Mouse (Mus musculus): ENCODE data around the gene R3hdm4. TPM values are rescaled to one million over a fixed set of nuclear protein-coding genes. Genes with fewer than 3 reads are reported as not detected.

Gene R3hdm4
- polyA plus RNA-seq, 1 experiment from 2014 or later: 112 TPM

DNA sequence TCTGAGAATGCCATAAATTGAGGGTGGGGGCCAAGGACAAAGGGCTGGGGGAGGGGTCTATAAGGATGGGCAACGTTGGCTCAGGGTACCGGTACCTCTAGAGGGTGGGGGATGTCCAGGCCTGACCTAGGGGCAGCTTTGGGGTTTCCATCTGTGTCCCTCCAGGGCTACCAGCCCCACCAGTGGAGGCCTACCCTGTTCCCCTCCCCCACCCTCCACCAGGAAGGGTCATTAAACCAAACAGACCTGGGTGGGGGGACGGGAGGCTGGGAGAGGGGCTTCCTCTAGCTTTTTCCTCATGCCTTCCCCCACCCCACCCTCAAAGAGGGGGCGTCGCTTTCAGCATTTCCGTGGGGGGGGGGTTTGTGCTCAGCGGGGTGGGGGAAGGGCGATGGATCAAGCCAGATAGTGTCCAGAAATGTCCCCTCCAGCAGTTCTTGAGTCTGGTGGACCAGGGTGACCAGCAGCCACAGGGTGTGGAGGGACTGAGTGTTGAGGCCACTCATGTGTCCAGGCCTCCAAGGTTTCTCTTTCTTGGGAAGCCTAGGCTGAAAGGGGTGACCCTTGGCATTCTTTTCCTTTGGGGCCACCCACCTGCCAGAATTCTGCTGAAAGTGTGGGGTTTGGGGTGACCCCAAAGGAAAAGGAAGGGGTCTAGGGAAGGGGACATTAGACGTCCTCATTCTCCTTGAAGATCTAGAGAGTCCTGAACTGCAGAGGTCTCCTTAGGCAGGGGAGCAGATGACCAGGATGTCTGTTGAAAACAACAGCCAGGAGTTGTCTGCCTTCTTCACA, 8.1 kb upstream of the R3hdm4 start:
- whole genome bisulfite sequencing: 29% methylated on average over 9 of the region's 9 CpGs
- Histone ChIP-seq H3K9ac (ENCODE audit: low read length) (peak overlapping the region; percentile 0; the same call in 1 of the 2 replicates), H3K27ac (ENCODE audit: low read length) (no peak overlapping the region)

DNA sequence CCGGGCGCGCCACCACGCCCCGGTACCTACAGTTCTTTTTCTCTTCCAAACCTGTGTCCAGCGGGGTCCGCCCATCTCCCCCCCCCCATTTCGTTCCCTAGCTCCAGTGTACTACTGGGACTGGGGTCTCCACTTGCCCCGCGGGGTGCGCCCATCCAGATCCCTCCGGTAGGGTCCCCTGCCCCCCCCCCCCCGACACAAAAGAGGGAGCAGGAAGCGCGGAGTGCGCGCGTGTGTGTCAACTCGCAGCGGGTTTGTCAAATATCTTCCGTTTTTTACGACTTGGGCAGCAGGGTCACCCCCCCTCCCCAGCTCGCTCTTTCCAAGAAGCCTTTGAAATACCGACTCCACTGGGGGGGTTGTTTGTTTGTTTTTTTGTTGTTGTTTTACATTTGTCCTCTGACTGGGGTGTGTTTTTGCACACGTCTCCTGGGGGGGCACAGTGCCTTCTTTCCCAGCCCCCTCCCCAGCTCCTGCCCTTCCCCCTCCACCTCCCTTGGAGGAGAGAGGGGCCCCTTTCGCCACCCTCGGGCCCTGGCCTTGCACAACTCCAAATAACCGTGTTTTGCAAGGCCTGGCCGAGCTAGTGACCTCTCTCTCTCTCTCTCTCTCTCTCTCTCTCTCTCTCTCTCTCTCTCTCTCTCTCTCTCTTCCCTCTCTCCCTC, 7.2 kb upstream of the R3hdm4 start:
- Histone ChIP-seq H3K27ac (ENCODE audit: low read length) (peak overlapping the region; percentile 93), H3K27me3 (ENCODE audit: control insufficient read depth, insufficient read depth, low read length) (no peaks in the 10 kb centered on the region; the same call in 1 of the 2 replicates), H3K9me3 (replicated peaks; ENCODE audit: control insufficient read depth, low read length) (no peaks in the 10 kb centered on the region), H3K9ac (ENCODE audit: low read length) (peak overlapping the region; percentile 95), H3K4me3 (ENCODE audit: low read length) (peak overlapping the region; percentile 93), H3K4me2 (ENCODE audit: low read depth, low read length) (peak overlapping the region; percentile 94), H3K4me1 (ENCODE audit: control insufficient read depth, insufficient read depth, low read length) (peaks cover 27% of the 10 kb centered on the region), H3K36me3 (ENCODE audit: control insufficient read depth, insufficient read depth) (no peaks in the 10 kb centered on the region)
- no peak for ATAC-seq (replicated peaks; ENCODE audit: extremely low read depth, insufficient read depth, low FRiP score)
- 1% methylated on average over 24 of the region's 29 CpGs for WGBS

More for the DNA sequence above, 8.1 kb upstream of the R3hdm4 start:
- H3K4me2 ChIP-seq (ENCODE audit: low read depth, low read length): peak overlapping the region; percentile 94
- peaks cover 36% of the 10 kb centered on the region for H3K4me1 ChIP-seq (ENCODE audit: control insufficient read depth, insufficient read depth, low read length)
- no peaks in the 10 kb centered on the region for H3K9me3 ChIP-seq (replicated peaks; ENCODE audit: control insufficient read depth, low read length)
- no peak for ATAC-seq (replicated peaks; ENCODE audit: extremely low read depth, insufficient read depth, low FRiP score)
- no peaks in the 10 kb centered on the region for H3K27me3 ChIP-seq (ENCODE audit: control insufficient read depth, insufficient read depth, low read length)
- H3K4me3 ChIP-seq (ENCODE audit: low read length): peak overlapping the region; percentile 22; the same call in 1 of the 2 replicates
- no peaks in the 10 kb centered on the region for H3K36me3 ChIP-seq (ENCODE audit: control insufficient read depth, insufficient read depth)

- WGBS: under 1% methylated on average over 54 of the region's 54 CpGs
Observed at GRCm38 (mm10) chr10:79927324-79928029, 6.5 kb upstream of the R3hdm4 start.

GRCm38 (mm10) chr10:79926491-79927323, 5.7 kb upstream of the R3hdm4 start, which contains the start of gene Arid3a:
Gene Arid3a (plus strand): TSS chr10:79927043.
- H3K27me3 ChIP-seq (ENCODE audit: control insufficient read depth, insufficient read depth, low read length): peaks cover 14% of the 10 kb centered on the region
- no peaks in the 10 kb centered on the region for H3K9me3 ChIP-seq (replicated peaks; ENCODE audit: control insufficient read depth, low read length)
- peak within 1 kb of the TSS; percentile 93 for H3K27ac ChIP-seq (ENCODE audit: low read length)
- no peaks in the 10 kb centered on the region for H3K36me3 ChIP-seq (ENCODE audit: control insufficient read depth, insufficient read depth)
- ATAC-seq (replicated peaks; ENCODE audit: extremely low read depth, insufficient read depth, low FRiP score): peak; percentile 73
- H3K4me3 ChIP-seq (ENCODE audit: low read length): peak within 1 kb of the TSS; percentile 93
- peak within 1 kb of the TSS; percentile 94 for H3K4me2 ChIP-seq (ENCODE audit: low read depth, low read length)
- peak within 1 kb of the TSS; percentile 95 for H3K9ac ChIP-seq (ENCODE audit: low read length)
- peaks cover 16% of the 10 kb centered on the region for H3K4me1 ChIP-seq (ENCODE audit: control insufficient read depth, insufficient read depth, low read length)
- WGBS: under 1% methylated on average over 63 of the region's 63 CpGs

More at GRCm38 (mm10) chr10:79927324-79928029, 6.5 kb upstream of the R3hdm4 start:
- Histone ChIP-seq H3K4me2 (ENCODE audit: low read depth, low read length) (peak overlapping the region; percentile 94), H3K4me3 (ENCODE audit: low read length) (peak overlapping the region; percentile 93), H3K4me1 (ENCODE audit: control insufficient read depth, insufficient read depth, low read length) (peaks cover 20% of the 10 kb centered on the region), H3K36me3 (ENCODE audit: control insufficient read depth, insufficient read depth) (no peaks in the 10 kb centered on the region), H3K9me3 (replicated peaks; ENCODE audit: control insufficient read depth, low read length) (no peaks in the 10 kb centered on the region), H3K9ac (ENCODE audit: low read length) (peak overlapping the region; percentile 95), H3K27me3 (ENCODE audit: control insufficient read depth, insufficient read depth, low read length) (peaks cover 7% of the 10 kb centered on the region), H3K27ac (ENCODE audit: low read length) (peak overlapping the region; percentile 93)
- ATAC-seq (replicated peaks; ENCODE audit: extremely low read depth, insufficient read depth, low FRiP score): peak; percentile 34

- Histone ChIP-seq H3K4me1 (ENCODE audit: control insufficient read depth, insufficient read depth, low read length) (peaks cover 24% of the 10 kb centered on the region), H3K4me2 (ENCODE audit: low read depth, low read length) (peak overlapping the region; percentile 94), H3K27ac (ENCODE audit: low read length) (peak overlapping the region; percentile 61), H3K27me3 (ENCODE audit: control insufficient read depth, insufficient read depth, low read length) (peaks cover 22% of the 10 kb centered on the region), H3K36me3 (ENCODE audit: control insufficient read depth, insufficient read depth) (no peaks in the 10 kb centered on the region), H3K9ac (ENCODE audit: low read length) (peak overlapping the region; percentile 79), H3K9me3 (replicated peaks; ENCODE audit: control insufficient read depth, low read length) (no peaks in the 10 kb centered on the region), H3K4me3 (ENCODE audit: low read length) (peak overlapping the region; percentile 93)
- ATAC-seq (replicated peaks; ENCODE audit: extremely low read depth, insufficient read depth, low FRiP score): no peak
- 7% methylated on average over 14 of the region's 15 CpGs for WGBS
Observed at GRCm38 (mm10) chr10:79925785-79926490, 4.9 kb upstream of the R3hdm4 start.

GRCm38 (mm10) chr10:79924998-79925784, 4.2 kb upstream of the R3hdm4 start:
- Histone ChIP-seq H3K4me3 (ENCODE audit: low read length) (no peak overlapping the region), H3K4me2 (ENCODE audit: low read depth, low read length) (peak overlapping the region; percentile 94), H3K9me3 (replicated peaks; ENCODE audit: control insufficient read depth, low read length) (no peaks in the 10 kb centered on the region), H3K27me3 (ENCODE audit: control insufficient read depth, insufficient read depth, low read length) (peaks cover 29% of the 10 kb centered on the region), H3K4me1 (ENCODE audit: control insufficient read depth, insufficient read depth, low read length) (peaks cover 27% of the 10 kb centered on the region), H3K27ac (ENCODE audit: low read length) (no peak overlapping the region), H3K9ac (ENCODE audit: low read length) (no peak overlapping the region), H3K36me3 (ENCODE audit: control insufficient read depth, insufficient read depth) (no peaks in the 10 kb centered on the region)
- ATAC-seq (replicated peaks; ENCODE audit: extremely low read depth, insufficient read depth, low FRiP score): no peak
- WGBS: 12% methylated on average over 29 of the region's 29 CpGs

GRCm38 (mm10) chr10:79921572-79921971, 564 bp upstream of the R3hdm4 start:
- peak overlapping the region; percentile 67 for H3K9ac ChIP-seq (ENCODE audit: low read length)
- WGBS: 2% methylated on average over 34 of the region's 34 CpGs
- peaks cover 57% of the 10 kb centered on the region for H3K27me3 ChIP-seq (ENCODE audit: control insufficient read depth, insufficient read depth, low read length)
- no peaks in the 10 kb centered on the region for H3K36me3 ChIP-seq (ENCODE audit: control insufficient read depth, insufficient read depth)
- H3K9me3 ChIP-seq (replicated peaks; ENCODE audit: control insufficient read depth, low read length): no peaks in the 10 kb centered on the region
- H3K4me2 ChIP-seq (ENCODE audit: low read depth, low read length): peak overlapping the region; percentile 65
- H3K27ac ChIP-seq (ENCODE audit: low read length): no peak overlapping the region
- peak overlapping the region; percentile 42 for H3K4me3 ChIP-seq (ENCODE audit: low read length)
- peaks cover 35% of the 10 kb centered on the region for H3K4me1 ChIP-seq (ENCODE audit: control insufficient read depth, insufficient read depth, low read length)
- ATAC-seq (replicated peaks; ENCODE audit: extremely low read depth, insufficient read depth, low FRiP score): no peak

All from heart, embryonic 16.5 days (tissue).